Mouse (Mus musculus): ENCODE results near the gene Zfc3h1.
A peak's percentile ranks its signal among the peaks of the same experiment; 100 is the strongest.

Gene Zfc3h1

DNA sequence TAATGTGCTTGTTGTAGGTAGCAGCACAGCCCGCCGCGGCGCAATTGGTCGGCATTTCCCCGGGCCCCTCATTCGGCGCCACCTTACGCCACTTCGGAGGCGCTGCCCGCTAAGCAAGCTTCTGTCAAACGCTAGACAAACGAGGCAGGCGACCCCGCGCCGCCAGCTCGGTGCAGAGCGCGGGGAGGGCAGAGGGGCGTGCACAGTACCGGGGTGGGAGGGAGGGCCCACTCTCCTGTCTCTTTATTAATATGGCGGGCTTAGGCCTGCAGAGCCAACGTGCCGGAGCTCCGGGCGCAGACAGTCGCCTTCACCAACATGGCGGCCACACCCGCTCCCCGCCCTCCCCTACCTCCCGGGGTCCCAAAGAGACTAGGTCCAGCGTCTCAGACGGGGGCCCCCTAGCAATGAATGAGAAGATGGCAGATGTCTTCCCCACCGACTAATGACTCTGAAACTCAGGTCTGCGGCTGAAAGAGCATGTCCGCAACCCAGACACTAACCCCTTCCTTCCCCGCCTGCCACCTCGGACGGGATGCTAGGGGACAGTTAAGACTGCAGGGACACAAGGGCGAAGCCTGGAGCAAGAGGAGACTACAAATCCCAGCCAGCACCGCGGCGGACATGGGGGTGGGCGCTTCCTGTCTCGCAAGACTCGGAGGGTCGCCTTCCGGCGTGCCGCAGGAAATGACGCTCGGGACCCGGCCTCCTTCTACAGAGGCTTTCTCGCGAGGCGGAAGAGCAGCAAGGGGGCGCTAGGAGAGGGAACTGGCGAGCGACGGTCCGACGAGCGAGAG is at the start of gene Zfc3h1, which contains the start of gene Thap2:
Gene Zfc3h1 (plus strand): TSS at position 739 of the 797 bp plus-strand sequence.
Gene Thap2 (minus strand): TSS at position 223 of the 797 bp plus-strand sequence.
- DNase-seq = peak; percentile 97

DNA sequence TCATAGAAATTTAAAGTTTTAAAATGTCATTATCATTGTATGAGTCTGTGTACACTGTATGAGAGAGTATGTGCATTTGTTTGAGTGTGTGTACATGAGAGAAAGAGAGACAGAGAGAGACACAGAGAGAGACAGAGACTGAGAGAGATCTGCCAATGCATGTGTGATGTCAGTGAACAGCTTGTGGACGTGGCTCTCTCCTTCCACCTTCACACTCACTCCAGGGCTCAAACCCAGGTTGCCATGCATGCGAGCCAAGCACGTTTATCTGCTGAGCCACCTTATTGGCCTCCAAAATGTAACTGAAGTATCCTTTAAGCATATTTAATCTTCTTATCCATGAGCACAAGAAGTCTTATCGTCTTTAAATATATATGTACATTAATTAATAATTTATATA is 47.9 kb upstream of the Zfc3h1 start:
- no peak for DNase-seq

DNA sequence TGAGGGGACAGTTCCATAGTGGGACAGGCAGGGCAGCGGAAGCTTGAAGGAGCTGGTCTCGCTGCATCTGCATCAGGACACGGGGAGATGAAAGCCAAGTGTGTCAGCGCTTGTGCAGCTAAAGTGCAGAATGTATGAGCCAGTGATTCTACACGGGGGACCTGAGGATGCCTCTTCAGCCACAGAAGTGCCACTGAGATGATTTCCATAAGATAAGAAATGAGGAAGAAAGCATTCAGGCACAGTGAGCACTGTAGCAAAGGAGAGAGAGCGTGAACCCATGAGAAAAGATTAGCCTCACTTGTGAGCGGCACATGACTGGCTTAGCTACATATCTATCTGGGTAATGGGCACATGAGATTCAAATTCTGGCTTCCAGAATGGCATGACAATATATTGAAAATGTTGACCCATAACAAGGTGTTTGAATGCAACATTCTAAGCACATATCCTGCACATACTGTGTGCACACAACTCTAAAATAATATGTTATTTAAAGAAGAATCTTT is 44.9 kb upstream of the Zfc3h1 start:
- DNase-seq = no peak

DNA sequence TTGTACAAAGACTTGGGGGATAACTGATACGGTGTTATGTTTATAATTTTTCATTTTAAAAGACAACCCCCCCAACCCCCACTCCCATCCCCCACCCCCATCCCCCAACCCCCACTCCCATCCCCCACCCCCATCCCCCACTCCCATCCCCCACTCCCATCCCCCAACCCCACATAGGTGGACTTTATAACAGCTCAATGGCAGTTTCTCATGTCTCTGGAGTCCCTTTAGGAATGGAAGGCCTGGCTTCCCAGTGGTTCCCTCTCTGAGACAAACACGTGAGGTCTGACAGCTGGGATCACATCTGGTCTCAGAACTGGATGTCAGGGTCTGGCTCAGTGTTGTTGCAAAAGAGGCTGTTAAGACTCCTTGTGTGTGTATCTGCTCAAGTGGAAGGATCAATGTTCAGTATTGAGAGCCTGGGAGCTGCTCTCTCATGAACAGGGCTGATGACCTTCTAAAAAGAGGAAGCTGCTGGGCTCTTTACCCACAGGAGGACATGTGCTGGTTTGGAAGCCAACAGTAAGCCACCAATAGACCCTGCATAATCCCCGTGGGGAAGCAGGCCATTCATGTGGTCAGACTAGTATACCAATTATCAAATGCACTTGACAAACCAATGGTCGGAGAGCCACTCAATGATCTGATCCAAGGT is 41.9 kb upstream of the Zfc3h1 start:
- no peak for DNase-seq

DNA sequence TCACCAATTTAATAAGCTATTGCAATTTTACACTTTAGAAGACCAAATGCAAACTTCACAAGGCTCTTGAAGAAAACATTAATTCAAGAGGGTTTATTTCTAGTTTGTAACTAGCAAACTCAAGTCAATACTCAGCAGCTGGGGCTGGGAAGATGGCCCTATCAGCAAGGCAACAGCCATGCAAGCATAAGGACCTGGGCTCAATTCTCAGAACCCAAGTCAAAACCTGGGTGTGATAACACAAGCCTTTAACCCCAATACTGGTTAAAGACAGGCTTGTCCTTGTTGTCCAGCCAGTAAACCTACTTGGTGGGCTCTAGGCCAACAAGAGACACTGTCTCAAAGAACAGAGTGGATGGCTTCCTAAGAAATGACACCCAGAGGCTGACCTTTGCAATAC is 38.3 kb upstream of the Zfc3h1 start:
- DNase-seq = no peak

DNA sequence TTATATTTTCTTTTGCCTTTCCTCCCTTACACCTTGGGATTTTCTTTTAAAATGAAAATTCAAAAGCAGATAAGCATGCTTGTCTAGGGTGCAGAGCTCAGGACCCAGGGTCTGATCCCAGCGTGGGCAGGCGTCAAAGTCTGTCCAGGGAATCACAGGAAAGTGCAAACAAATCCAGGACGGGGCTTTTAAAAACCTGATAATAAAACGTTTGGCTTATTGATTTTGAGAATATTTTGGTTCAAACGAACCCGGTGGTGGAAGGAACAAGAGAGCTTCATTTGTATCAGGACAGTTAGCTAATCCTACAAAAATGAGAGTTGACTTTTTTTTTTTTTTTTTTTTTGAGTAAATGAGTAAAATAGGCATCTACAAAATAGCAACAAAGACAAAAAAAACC is 36.6 kb upstream of the Zfc3h1 start:
- DNase-seq = no peak

DNA sequence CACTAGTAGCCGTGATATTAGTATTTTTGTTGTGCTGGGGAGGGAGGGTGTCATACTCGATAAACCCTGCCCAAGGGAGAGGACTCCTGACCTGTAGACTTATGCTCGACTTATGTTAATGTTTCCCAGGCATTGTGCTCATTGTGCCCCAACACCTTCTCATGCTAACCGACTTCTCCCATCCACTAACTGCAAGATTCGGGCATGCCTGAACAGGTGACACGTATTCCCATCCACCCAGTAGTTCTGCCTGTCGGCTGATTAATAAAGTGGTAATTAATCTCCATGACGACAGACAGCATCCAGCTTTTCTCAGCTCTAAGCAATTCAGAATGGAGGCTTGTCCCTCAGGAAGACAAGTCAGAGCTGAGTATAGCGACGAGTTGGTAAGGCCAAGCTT is 35.7 kb upstream of the Zfc3h1 start:
- DNase-seq = no peak

DNA sequence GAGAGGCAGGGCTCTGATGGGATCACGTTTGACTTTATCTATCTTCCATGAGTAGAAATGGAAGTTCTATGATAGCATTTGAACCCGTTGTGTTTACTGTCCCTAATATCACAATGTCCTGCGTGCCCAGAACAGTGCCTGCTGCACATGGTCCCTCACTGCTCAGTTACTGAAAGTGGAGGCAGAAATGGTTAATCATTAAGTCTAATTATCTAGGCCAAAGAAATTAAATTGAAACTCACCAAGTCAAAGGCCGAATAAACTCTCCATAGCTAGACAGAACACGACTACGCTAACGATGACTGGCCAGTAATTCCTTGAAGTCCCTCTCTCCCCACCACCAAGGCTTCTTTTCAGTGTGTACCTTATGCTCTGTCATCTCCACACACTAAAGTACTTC is 35.2 kb upstream of the Zfc3h1 start:
- no peak for DNase-seq

DNA sequence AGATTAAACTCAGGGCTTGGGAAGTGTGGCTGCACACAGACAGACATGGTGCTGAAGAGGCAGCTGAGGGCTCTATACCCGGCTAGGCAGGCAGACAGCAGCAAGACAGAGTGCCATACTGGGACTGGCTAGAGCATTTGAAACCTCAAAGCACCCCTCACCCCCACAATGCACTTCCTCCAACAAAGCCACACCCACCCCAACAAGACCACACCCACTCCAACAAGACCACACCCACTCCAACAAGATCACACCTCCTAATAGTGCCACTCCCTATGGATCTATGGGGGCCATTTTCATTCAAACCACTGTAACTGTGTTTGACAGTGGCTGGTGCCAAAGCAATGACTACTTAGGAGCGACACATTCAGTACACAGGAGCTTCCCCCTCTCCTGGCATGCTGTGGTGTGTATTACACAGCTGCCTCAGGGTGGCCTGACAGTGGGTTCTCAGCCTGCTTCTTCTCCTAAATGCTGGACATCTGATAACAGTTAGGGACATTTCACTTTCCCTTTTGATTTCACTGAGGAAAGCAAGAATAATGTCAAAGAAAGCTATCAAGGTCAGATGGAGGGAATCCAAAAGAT is 33.9 kb upstream of the Zfc3h1 start:
- no peak for DNase-seq

DNA sequence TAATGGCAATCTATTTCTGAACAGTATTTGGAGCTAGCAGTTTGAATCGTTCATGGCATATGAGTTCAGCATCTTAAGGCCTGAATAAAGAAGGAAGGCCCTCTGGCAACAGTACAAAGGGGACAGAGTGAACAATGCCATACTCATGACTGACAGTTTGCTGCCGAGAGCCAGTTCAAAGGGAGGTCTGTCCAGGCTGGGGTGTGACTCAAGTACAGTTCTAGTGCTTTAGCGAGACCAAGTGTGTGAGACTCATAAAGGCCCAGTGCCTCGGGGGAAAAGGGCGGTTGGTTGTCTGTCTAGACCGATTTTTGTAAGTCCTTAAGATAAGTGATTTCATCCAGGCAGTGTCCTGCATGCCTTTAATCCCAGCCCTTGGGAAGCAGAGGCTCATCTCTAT is 30.2 kb upstream of the Zfc3h1 start:
- DNase-seq = no peak

DNA sequence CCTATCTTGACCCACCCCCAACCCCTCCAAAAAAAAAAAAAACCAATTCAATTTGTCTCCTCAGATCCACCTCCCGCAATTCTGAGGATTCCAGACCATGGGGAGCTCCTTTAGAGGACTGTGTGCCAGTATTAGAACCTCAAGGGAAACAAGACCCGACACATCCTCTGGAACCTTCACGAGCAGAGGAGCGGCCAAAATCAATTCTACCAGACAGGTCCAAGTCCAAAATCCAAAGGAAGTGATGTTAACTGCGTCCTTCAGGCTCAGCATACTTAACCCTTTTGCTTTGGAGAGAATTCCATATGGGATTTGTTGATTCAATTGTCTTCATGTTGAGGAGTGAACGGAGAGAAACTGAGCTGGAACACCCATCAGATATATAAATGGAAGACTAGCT is 29.7 kb upstream of the Zfc3h1 start:
- no peak for DNase-seq

DNA sequence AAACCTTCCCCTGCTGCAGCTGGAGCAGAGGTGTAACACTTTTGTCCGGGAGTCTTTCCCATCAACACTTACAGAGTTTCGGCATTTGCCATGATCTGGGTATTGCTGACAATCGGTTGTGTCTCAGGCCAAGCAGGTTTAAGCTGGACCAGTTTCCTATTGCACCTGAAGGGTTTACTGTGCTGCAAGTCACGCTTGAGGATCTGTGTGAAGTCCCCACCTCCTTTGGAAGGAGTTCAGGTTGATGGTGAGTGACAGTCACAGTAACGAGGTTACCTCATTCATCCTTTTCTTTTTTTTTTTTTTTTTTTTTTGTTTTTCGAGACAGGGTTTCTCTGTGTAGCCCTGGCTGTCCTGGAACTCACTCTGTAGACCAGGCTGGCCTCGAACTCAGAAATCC is 28.7 kb upstream of the Zfc3h1 start:
- no peak for DNase-seq

DNA sequence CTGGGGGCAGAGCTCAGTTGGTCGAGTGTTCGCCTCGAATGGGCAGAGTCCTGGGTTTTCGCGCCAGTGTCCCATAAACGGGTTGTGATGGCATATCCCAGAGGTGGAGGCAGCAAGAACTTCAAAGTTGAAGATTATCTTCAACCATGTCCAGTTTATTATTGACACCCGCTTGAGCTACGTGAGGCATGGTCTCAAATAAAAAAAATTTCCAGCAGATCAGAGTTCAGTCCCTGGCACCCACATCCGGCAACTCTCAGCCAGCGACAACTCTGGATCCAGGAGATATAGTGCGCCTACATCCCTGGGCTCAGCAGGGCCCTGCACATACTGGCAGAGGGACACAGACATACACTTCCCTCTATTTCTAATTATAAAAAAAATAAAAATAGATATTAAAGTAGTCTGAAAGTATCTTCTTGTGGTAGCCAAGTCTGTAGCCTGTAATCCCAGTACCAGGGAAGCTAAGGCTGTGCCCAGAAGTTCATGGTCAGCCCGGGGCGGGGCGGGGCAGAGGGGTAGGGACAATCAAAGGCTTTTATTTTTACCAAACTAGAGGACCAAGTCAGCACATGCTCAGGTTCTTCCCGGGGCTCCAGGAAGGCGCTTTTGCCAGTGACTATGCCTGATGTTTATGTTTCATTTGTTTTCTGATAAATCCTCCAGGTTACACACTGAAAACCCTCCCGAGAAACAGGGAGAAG is 26.4 kb upstream of the Zfc3h1 start:
- DNase-seq = no peak

DNA sequence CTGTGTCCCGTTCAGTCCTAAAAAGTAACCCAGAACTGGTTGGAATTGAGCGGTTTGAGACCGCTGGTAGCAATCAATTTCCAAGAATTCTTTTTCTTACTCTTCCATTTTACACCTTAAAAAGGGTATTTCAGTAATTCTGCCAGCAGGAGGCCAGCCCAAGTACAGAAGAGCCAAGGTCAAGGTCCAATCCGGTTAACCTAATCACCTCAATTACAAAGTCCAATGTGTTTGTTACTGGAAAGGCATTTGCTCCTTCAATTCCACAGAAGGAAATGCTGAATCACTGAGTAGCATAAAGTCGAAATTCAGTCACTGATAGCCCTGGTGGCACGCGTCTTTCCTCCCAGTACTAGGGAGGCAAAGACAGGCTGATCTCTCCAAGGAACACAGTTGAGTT is 25.7 kb upstream of the Zfc3h1 start:
- no peak for DNase-seq

DNA sequence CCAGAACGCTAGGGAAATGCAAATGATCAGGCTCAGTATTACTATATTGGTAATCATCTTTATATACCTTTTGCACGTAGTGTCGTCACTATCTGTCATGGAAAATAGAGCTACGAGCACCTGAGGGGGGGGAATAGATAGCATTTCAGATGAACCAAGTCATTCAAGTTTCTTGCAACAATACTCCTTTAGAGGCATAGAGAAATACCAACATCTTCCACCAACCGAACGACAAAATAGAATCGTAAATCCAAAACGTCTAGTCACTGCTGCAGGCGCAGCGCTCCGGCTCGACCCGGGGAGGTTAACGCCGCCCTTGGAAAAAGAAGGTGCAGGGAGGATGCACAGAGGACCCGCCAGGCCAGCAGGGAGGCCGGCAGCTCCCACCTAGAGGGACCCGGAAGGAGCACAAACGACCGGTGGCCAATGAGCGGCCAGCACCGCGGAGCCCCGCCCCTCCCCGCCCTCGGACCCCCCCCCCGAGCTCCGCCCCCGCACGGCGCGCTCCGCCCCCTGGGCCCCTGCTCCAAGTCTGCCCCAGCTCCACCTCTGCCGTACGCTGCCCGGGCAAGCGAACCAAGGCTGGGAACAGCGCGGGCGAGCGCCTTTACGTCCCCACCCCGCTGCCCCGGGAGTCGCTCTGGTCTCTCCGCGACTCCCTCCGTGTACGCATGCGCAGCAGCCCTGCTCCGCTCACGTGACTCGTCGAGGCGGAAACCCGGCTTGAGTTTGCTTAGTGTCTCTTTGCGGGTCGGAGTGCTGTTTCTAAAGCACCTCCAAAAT is 22.7 kb upstream of the Zfc3h1 start, which contains the start of gene Tmem19:
Gene Tmem19 (minus strand): TSS at position 662 of the 783 bp plus-strand sequence.
- peak; percentile 98 for DNase-seq

DNA sequence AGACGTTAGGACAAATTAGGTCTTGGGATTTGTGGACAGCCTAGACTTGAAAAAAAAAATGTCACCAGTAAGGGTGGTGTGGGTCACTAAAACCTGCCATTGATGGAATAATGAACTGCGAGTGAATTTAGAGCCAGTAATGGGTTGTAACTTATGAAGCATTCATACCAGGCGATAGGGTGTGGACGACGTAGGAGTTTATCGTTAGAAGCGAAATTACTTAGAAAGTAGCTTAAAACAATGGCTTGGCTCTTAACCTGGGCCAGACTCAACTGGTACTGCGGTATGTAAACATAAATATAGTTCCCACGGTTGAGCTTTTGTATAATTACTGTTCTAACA is 22.2 kb upstream of the Zfc3h1 start:
- DNase-seq = no peak

DNA sequence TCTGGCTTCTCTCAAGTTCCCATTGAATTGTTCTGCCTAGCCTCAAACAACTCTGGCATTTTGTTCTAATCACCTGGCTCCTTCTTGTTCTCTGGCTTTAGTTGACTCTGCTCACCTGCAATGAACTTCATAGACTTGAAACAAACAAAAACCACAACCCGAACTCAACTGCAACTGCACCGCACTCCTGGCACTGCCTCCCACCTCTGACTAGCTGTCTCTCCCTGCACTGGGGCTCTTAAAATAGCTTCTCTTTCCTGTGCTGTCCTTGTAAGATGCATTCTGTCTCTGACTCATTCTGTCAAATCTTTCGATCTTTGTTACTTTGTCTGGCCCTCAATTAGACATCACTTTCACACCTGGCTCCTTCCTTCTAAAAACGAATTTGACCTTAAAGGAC is 21.6 kb upstream of the Zfc3h1 start:
- peak; percentile 40 for DNase-seq

DNA sequence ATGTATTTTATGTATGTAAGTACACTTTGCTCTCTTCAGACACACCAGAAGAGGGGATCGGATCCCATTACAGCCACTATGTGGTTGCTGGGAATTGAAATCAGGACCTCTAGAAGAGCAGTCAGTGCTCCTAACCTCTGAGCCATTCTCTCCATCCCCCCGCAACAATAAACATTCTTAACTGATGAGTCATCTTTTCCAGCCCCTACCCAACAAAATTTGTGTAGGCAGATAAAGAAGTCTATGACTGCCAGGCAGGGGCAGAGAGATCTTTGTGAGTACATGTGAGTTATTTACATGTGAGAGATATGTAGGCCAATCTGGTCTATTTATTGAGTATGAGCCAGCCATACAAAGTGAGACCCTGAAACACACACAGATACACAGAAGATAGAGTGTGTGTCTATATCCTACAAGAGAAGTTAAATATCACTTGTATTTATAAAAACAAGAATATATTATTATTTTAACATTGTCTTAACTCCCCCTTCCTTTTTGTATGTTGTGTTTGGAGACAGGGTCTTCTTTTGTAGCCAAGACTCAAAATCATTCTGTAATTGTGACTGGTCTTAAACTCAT is 3.2 kb upstream of the Zfc3h1 start:
- no peak for DNase-seq

DNA sequence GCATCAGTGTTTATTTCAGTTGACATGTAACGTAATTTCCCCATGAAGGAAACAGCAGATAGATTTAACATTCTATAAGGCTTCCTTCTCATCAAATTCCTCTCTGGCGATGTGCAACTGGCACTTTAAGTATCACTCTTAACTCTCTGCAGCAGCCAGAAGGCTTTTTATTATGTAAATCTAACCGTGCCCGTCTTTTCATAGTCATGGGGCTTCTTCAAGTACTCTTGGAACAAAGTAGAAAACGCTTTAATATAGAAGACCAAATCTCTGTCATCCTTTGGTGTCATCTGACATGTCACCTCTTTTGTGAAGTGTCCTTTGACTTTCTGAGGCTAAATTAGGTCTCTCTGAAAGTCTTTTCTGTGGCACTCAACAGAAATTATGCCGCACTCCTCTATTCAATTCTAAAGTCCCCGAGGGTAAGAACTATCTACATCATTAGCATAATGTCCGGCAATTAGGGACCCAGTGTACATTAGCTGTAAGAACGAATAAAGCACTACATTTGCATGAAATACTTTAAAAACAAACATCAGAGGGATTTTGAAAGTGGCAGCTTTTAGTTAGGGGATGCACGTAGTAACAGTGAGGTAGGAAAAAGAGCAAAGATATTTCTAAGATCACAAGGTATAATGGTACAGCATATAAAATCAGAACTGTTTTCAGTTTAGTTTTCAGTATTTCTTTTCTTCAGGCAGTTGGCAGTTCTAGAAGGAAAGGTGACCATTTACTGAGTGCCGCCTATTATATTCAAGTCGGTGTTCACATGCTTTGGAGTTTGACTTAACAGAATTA is 1.7 kb upstream of the Zfc3h1 start:
- no peak for DNase-seq

DNA sequence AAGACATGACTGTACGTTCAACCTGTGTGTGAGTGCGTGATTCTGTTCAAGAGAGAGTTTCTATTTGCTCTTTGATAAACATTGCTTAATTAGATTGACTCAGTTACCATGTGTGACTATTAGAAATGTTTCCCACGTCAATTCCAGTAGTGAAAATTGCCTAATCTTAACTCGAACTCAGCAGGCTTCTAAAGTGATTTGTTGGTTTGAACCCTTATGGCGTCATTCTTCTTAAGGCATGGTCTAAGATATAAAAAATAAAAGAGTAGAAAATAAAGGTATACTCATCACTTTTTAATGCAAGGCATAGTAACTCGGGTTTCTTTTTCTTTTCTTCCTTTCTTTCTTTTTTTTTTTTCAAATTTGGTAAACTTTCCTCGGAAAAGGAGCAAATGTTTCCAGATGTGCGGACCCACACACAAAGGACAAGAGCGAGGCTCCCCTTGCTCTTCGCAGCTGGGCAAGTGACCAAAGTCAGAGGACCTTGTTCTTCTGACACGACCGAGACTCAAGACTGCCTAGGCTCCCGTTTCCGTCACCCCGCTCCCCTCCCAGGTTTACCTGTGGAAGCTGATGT is 1.0 kb upstream of the Zfc3h1 start:
- DNase-seq = no peak

Data from thymus, postnatal 4 days (tissue).